Comparison of ENCODE assay signal across 38 mouse cellular contexts in genomic region chr3:102053293-102053692, GRCm38 (mm10). TPM values are rescaled to one million over a fixed set of nuclear protein-coding genes. Genes with fewer than 3 reads are reported as not detected.
DNase-seq lines count a peak whose midpoint lies in the region; ATAC-seq and TF ChIP-seq lines count a peak whose summit lies in the region.
"Had no signal": no experiment of that assay in that cellular context is flagged by ENCODE, and none has a peak within 500 bp of the region (broad histone marks: within the 10 kb centered on the region; RNA-seq: fewer than 3 reads in every experiment).

No protein-coding gene starts in this region.

- no peak overlapping the region for H3K9ac ChIP-seq in hindbrain, embryonic 11.5 days (ENCODE audit: low read depth, low read length)
- no peak overlapping the region for H3K9ac ChIP-seq in hindbrain, postnatal 0 days (replicated peaks; ENCODE audit: low read length)
- no peak overlapping the region for H3K9ac ChIP-seq in midbrain, embryonic 12.5 days (replicated peaks)
- no peak overlapping the region for H3K9ac ChIP-seq in midbrain, embryonic 15.5 days
- H3K9ac ChIP-seq: embryonic facial prominence, embryonic 13.5 days; forebrain, embryonic 13.5 days; limb, embryonic 13.5 days; lung, embryonic 15.5 days had no signal

- H3K36me3 ChIP-seq in hindbrain, embryonic 11.5 days (ENCODE audit: control insufficient read depth, insufficient read depth, low read length): no peaks in the 10 kb centered on the region
- H3K36me3 ChIP-seq in hindbrain, postnatal 0 days (ENCODE audit: insufficient read depth, low read length): no peaks in the 10 kb centered on the region
- H3K36me3 ChIP-seq in midbrain, embryonic 12.5 days: no peaks in the 10 kb centered on the region
- H3K36me3 ChIP-seq in midbrain, embryonic 15.5 days (replicated peaks): no peaks in the 10 kb centered on the region
- H3K36me3 ChIP-seq: embryonic facial prominence, embryonic 13.5 days; G1E; limb, embryonic 13.5 days; lung, embryonic 15.5 days had no signal

- H3K4me2 ChIP-seq in hindbrain, embryonic 11.5 days (replicated peaks; ENCODE audit: low read depth, low read length): no peak overlapping the region
- no peak overlapping the region for H3K4me2 ChIP-seq in hindbrain, postnatal 0 days (ENCODE audit: low read depth, low read length)
- no peak overlapping the region for H3K4me2 ChIP-seq in midbrain, embryonic 12.5 days (replicated peaks)
- H3K4me2 ChIP-seq in midbrain, embryonic 15.5 days: no peak overlapping the region
- H3K4me2 ChIP-seq: embryonic facial prominence, embryonic 13.5 days; forebrain, embryonic 13.5 days; heart, embryonic 11.5 days; limb, embryonic 13.5 days; liver, embryonic 11.5 days; lung, embryonic 15.5 days had no signal

- H3K27ac ChIP-seq in hindbrain, embryonic 11.5 days (ENCODE audit: low read depth, low read length): peak overlapping the region; percentile 75
- no peak overlapping the region for H3K27ac ChIP-seq in hindbrain, postnatal 0 days
- H3K27ac ChIP-seq in midbrain, embryonic 12.5 days (replicated peaks): peak overlapping the region; percentile 65
- no peak overlapping the region for H3K27ac ChIP-seq in midbrain, embryonic 15.5 days
- H3K27ac ChIP-seq: embryonic facial prominence, embryonic 13.5 days; forebrain, embryonic 13.5 days; layer of hippocampus, adult 2 months; limb, embryonic 13.5 days; lung, embryonic 15.5 days; stomach, postnatal 0 days had no signal

- 35% methylated on average over 8 of the region's 8 CpGs for WGBS in hindbrain, embryonic 11.5 days
- 30% methylated on average over 8 of the region's 8 CpGs for WGBS in hindbrain, postnatal 0 days
- WGBS in midbrain, embryonic 12.5 days: 21% methylated on average over 8 of the region's 8 CpGs
- WGBS in midbrain, embryonic 15.5 days: 15% methylated on average over 8 of the region's 8 CpGs

- no peaks in the 10 kb centered on the region for H3K9me3 ChIP-seq in hindbrain, embryonic 11.5 days (ENCODE audit: control insufficient read depth, low read length)
- no peaks in the 10 kb centered on the region for H3K9me3 ChIP-seq in hindbrain, postnatal 0 days (ENCODE audit: low read length)
- no peaks in the 10 kb centered on the region for H3K9me3 ChIP-seq in midbrain, embryonic 12.5 days
- no peaks in the 10 kb centered on the region for H3K9me3 ChIP-seq in midbrain, embryonic 15.5 days
- H3K9me3 ChIP-seq: embryonic facial prominence, embryonic 13.5 days; forebrain, embryonic 13.5 days; G1E; limb, embryonic 13.5 days; lung, embryonic 15.5 days had no signal

- 0 out of 2 replicates have a peak, but pooled peaks cover 2% of the 10 kb centered on the region for H3K4me1 ChIP-seq in hindbrain, embryonic 11.5 days (replicated peaks; ENCODE audit: control insufficient read depth, insufficient read depth, low read length)
- H3K4me1 ChIP-seq in hindbrain, postnatal 0 days (ENCODE audit: insufficient read depth, low read length): 0 out of 2 replicates have a peak, but pooled peaks cover 4% of the 10 kb centered on the region
- H3K4me1 ChIP-seq in midbrain, embryonic 12.5 days: peaks cover 27% of the 10 kb centered on the region
- peaks cover 8% of the 10 kb centered on the region; the same call in 1 of the 2 replicates for H3K4me1 ChIP-seq in midbrain, embryonic 15.5 days
- H3K4me1 ChIP-seq: limb, embryonic 13.5 days; lung, embryonic 15.5 days had no signal

- peak; percentile 53 for DNase-seq in hindbrain, embryonic 11.5 days (ENCODE audit: low spot score)
- no peak for DNase-seq in hindbrain, postnatal 0 days (ENCODE audit: low spot score)
- peak; percentile 33 for DNase-seq in ZHBTc4 (ENCODE audit: low read depth, low spot score)
- no peak for DNase-seq in adrenal gland, postnatal 36 days
- DNase-seq in spleen, postnatal 4 days (ENCODE audit: low spot score in 2 of 2): no peak
- DNase-seq: adrenal gland, postnatal 14 days; B cell, adult 2 months; cerebellum, adult 11-12 months; cerebellum, adult 9-11 months; embryo, embryonic 11 days; gastrocnemius, postnatal 25 days; heart, adult 18-20 months; heart, postnatal 4 days; kidney, adult 2 months; kidney, postnatal 36 days; lung, postnatal 36 days; spleen, adult 18-20 months; thymus, adult 18-20 months; thymus, postnatal 25 days had no signal

- no peak overlapping the region for H3K4me3 ChIP-seq in hindbrain, embryonic 11.5 days (ENCODE audit: low read depth, low read length)
- H3K4me3 ChIP-seq in hindbrain, postnatal 0 days (ENCODE audit: low read length): no peak overlapping the region
- no peak overlapping the region for H3K4me3 ChIP-seq in midbrain, embryonic 12.5 days
- H3K4me3 ChIP-seq in midbrain, embryonic 15.5 days: no peak overlapping the region
- H3K4me3 ChIP-seq: embryonic facial prominence, embryonic 13.5 days; erythroblast, embryonic 14.5 days; forebrain, embryonic 13.5 days; layer of hippocampus, adult 2 months; limb, embryonic 13.5 days; lung, embryonic 15.5 days had no signal

- H3K27me3 ChIP-seq in hindbrain, embryonic 11.5 days (ENCODE audit: control insufficient read depth, insufficient read depth, low read length): no peaks in the 10 kb centered on the region
- H3K27me3 ChIP-seq in hindbrain, postnatal 0 days (ENCODE audit: insufficient read depth, low read length): no peaks in the 10 kb centered on the region
- H3K27me3 ChIP-seq in midbrain, embryonic 12.5 days: no peaks in the 10 kb centered on the region
- H3K27me3 ChIP-seq in midbrain, embryonic 15.5 days (replicated peaks): no peaks in the 10 kb centered on the region
- H3K27me3 ChIP-seq: embryonic facial prominence, embryonic 13.5 days; forebrain, embryonic 13.5 days; limb, embryonic 13.5 days; lung, embryonic 15.5 days had no signal

- ATAC-seq in hindbrain, embryonic 11.5 days (ENCODE audit: low FRiP score): no peak
- no peak for ATAC-seq in hindbrain, postnatal 0 days
- ATAC-seq in midbrain, embryonic 12.5 days (ENCODE audit: low FRiP score, low read depth): no peak
- ATAC-seq in midbrain, embryonic 15.5 days (replicated peaks): no peak
- ATAC-seq: forebrain, embryonic 13.5 days; inflammation-experienced regulatory T-cells, adult 6 months had no signal

- TF ChIP-seq CTCF in hindbrain, postnatal 0 days (IDR thresholded peaks at IDR 0.05; ENCODE audit: low read depth): no peak

RNA-seq across cellular contexts. Expression of gene Casq2, which starts 32.9 kb away (rescaled TPM):
- polyA plus RNA-seq in hindbrain, embryonic 11.5 days (2014; fragmentation: Nextera tagmentation; extraction: Ambion mirVana): 0.76 and 2.1 TPM in 2 replicates
- total RNA-seq in hindbrain, postnatal 0 days (2014; rRNA removed): 1.4 and 2.0 TPM in 2 replicates
- 0.56 and 0.92 TPM in 2 replicates for polyA plus RNA-seq in hindbrain, postnatal 0 days (2015; fragmentation: Nextera tagmentation; extraction: Ambion mirVana)
- polyA plus RNA-seq in midbrain, embryonic 12.5 days (2016; fragmentation: Nextera tagmentation; extraction: Ambion mirVana): 0.13 and 0.47 TPM in 2 replicates
- 0.22 and 0.25 TPM in 2 replicates for polyA plus RNA-seq in midbrain, embryonic 15.5 days (2015; fragmentation: Nextera tagmentation; extraction: Ambion mirVana)
- 1 to 10 TPM in 1 of 2 experiments, under 1 TPM in 1; 0.69 to 1.3 TPM for total RNA-seq in adrenal gland, postnatal 36 days (2021)
- total RNA-seq: megakaryocyte, adult 5-6 weeks; monocyte, adult 5-6 weeks; neutrophil, adult 5-6 weeks had no signal
- polyA plus RNA-seq: erythroblast, embryonic 14.5 days; G1E; inflammation-experienced regulatory T-cells, adult 6 months had no signal

RNA-seq across cellular contexts. Expression of gene Nhlh2, which starts 43.4 kb away (rescaled TPM):
- polyA plus RNA-seq in hindbrain, embryonic 11.5 days (2014; fragmentation: Nextera tagmentation; extraction: Ambion mirVana): 173 and 196 TPM in 2 replicates
- 30.3 and 31.9 TPM in 2 replicates for total RNA-seq in hindbrain, postnatal 0 days (2014; rRNA removed)
- 25.1 and 28.2 TPM in 2 replicates for polyA plus RNA-seq in hindbrain, postnatal 0 days (2015; fragmentation: Nextera tagmentation; extraction: Ambion mirVana)
- polyA plus RNA-seq in midbrain, embryonic 12.5 days (2016; fragmentation: Nextera tagmentation; extraction: Ambion mirVana): 127 and 132 TPM in 2 replicates
- 38.8 and 44.3 TPM in 2 replicates for polyA plus RNA-seq in midbrain, embryonic 15.5 days (2015; fragmentation: Nextera tagmentation; extraction: Ambion mirVana)
- total RNA-seq in adrenal gland, postnatal 36 days (2021): not detected
- total RNA-seq: adrenal gland, postnatal 14 days; gastrocnemius, adult 18-20 months; gastrocnemius, postnatal 25 days; heart, adult 18-20 months; heart, postnatal 4 days; megakaryocyte, adult 5-6 weeks; monocyte, adult 5-6 weeks; neutrophil, adult 5-6 weeks had no signal
- polyA plus RNA-seq: erythroblast, embryonic 14.5 days; G1E; heart, embryonic 16.5 days; inflammation-experienced regulatory T-cells, adult 6 months; kidney, adult 2 months; liver, embryonic 16.5 days; stomach, postnatal 0 days had no signal

Comparison
In these comparisons a context has a peak if more than half of its experiments do, and no peak if none do; other contexts are left out.
1. DNase-seq: peak in hindbrain, embryonic 11.5 days (single experiment) and ZHBTc4 (single experiment); none in hindbrain, postnatal 0 days (single experiment), adrenal gland, postnatal 36 days (0 of 2) and spleen, postnatal 4 days (0 of 2).
2. H3K27ac ChIP-seq: peak in hindbrain, embryonic 11.5 days (single experiment) and midbrain, embryonic 12.5 days (single experiment); none in hindbrain, postnatal 0 days (single experiment) and midbrain, embryonic 15.5 days (single experiment).